In the genomic region with DNA sequence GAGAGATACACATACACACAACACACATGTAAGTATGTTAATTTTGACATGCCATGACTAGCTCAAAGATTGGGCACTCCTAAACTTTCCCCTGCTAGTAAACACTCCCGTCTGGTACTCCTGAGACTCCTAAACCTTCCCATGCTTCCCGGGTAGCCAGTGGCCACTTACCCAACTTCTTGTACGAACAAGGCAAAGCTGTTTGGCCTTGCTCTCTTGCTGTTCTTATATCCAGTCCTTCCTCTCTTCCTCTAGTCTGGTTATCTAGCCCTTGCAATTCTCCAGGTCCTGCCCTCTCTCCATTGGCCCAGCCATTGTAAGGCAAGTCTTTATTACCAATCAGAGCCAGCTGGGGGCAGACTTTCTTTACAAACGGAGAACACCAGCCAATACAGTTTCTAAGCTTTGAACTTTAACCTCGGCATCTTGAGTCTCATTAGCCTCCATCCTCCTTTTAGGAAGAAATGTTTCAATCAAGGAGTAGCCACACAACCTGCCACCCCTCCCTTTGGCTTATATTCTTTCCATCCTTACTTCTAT, we compare ENCODE assay signal across 7 mouse cellular contexts. TPM values are rescaled to one million over a fixed set of nuclear protein-coding genes. Genes with fewer than 3 reads are reported as not detected.
A peak's percentile ranks its signal among the peaks of the same experiment; 100 is the strongest.
DNase-seq lines count a peak whose midpoint lies in the region; TF ChIP-seq lines count a peak whose summit lies in the region.

Gene Cul5, minus strand, starts transcription at position 335 of the 540 bp plus-strand sequence.

- 55% methylated on average over 5 of the region's 5 CpGs for WGBS in midbrain, embryonic 10.5 days

- H3K27ac ChIP-seq in brown adipose tissue, adult 24 weeks (replicated peaks; ENCODE audit: low read depth, low read length), result no peak within 1 kb of the TSS
- no peak within 1 kb of the TSS for H3K27ac ChIP-seq in gastrocnemius, adult 2 months
- H3K27ac ChIP-seq in midbrain, embryonic 10.5 days (replicated peaks), result no peak within 1 kb of the TSS

- no peak within 1 kb of the TSS for H3K4me3 ChIP-seq in brown adipose tissue, adult 24 weeks (ENCODE audit: insufficient read depth, low read depth, low read length)
- H3K4me3 ChIP-seq in gastrocnemius, adult 2 months, result no peak within 1 kb of the TSS
- no peak within 1 kb of the TSS for H3K4me3 ChIP-seq in midbrain, embryonic 10.5 days

- H3K4me1 ChIP-seq in brown adipose tissue, adult 24 weeks (ENCODE audit: control insufficient read depth, insufficient read depth, insufficient read length, low read length), result peaks cover 3% of the 10 kb centered on the region; the same call in 1 of the 2 replicates
- H3K4me1 ChIP-seq in midbrain, embryonic 10.5 days, result peaks cover 22% of the 10 kb centered on the region

- no peaks in the 10 kb centered on the region for H3K36me3 ChIP-seq in midbrain, embryonic 10.5 days

- DNase-seq in R1 (ENCODE audit: low read depth, low spot score), result peak; percentile 94
- no peak for DNase-seq in gastrocnemius, adult 2 months
- DNase-seq in induced T-regulatory cell, adult 2 months (ENCODE audit: low read depth), result peak; percentile 70
- peak; percentile 14 to 29 for DNase-seq in left cerebral cortex, postnatal 25 days (ENCODE audit: low spot score in 2 of 2)
- peak; percentile 21 for DNase-seq in midbrain, embryonic 10.5 days (ENCODE audit: low spot score)
- peak; percentile 61 to 68 for DNase-seq in spleen, postnatal 36 days (ENCODE audit: low spot score in 2 of 2)

- peak; percentile 22; the same call in 1 of the 2 replicates for TF ChIP-seq CTCF in gastrocnemius, adult 2 months (IDR thresholded peaks at IDR 0.05)

- intact Hi-C loops in gastrocnemius, adult 2 months (cut with DNase I), result loop anchor here (5.0 to 10.0 kb wide), 2 partner anchors 57 to 425 kb away; partner anchors contain the start of genes Acat1 and Ddx10
- intact Hi-C loops in left cerebral cortex, postnatal 25 days (cut with DNase I), result loop anchor here (5.0 to 10.0 kb wide), 2 partner anchors 148 to 315 kb away; no protein-coding TSS in a partner anchor

- no peaks in the 10 kb centered on the region for H3K27me3 ChIP-seq in midbrain, embryonic 10.5 days (ENCODE audit: low read depth, poor library complexity, severe bottlenecking)

- no peaks in the 10 kb centered on the region for H3K9me3 ChIP-seq in midbrain, embryonic 10.5 days (replicated peaks)

RNA-seq across cellular contexts. Expression of gene Cul5, which starts in this region (rescaled TPM):
- polyA plus RNA-seq in brown adipose tissue, adult 24 weeks (2012; ENCODE audit: insufficient read depth, insufficient read length, missing spikeins), result 15.1 and 20.1 TPM in 2 replicates
- total RNA-seq in gastrocnemius, adult 2 months (2021), result 10 to 100 TPM; 77.2 to 80.3 TPM
- total RNA-seq in left cerebral cortex, postnatal 25 days (2021), result 10 to 100 TPM; 54.9 to 56.9 TPM
- 35.3 and 40.7 TPM in 2 replicates for polyA plus RNA-seq in midbrain, embryonic 10.5 days (2016; fragmentation: Nextera tagmentation; extraction: Ambion mirVana)
